Comparison of ENCODE assay signal across 21 mouse cellular contexts in genomic region chr5:113049876-113050275, GRCm38 (mm10). TPM values are rescaled to one million over a fixed set of nuclear protein-coding genes. Genes with fewer than 3 reads are reported as not detected.
DNase-seq lines count a peak whose midpoint lies in the region; ATAC-seq and TF ChIP-seq lines count a peak whose summit lies in the region.
"Had no signal": no experiment of that assay in that cellular context is flagged by ENCODE, and none has a peak within 500 bp of the region (broad histone marks: within the 10 kb centered on the region; RNA-seq: fewer than 3 reads in every experiment).

No protein-coding gene starts in this region.

- H3K27me3 ChIP-seq in hindbrain, embryonic 16.5 days (replicated peaks; ENCODE audit: control insufficient read depth, insufficient read depth, low read length) = no peaks in the 10 kb centered on the region; the same call in 1 of the 2 replicates
- H3K27me3 ChIP-seq in hindbrain, embryonic 11.5 days (ENCODE audit: control insufficient read depth, insufficient read depth, low read length) = no peaks in the 10 kb centered on the region
- H3K27me3 ChIP-seq in lung, postnatal 0 days (replicated peaks; ENCODE audit: insufficient read depth, low read length) = no peaks in the 10 kb centered on the region

- H3K4me2 ChIP-seq in hindbrain, embryonic 16.5 days (ENCODE audit: low read length) = no peak overlapping the region
- no peak overlapping the region for H3K4me2 ChIP-seq in hindbrain, embryonic 11.5 days (replicated peaks; ENCODE audit: low read depth, low read length)
- H3K4me2 ChIP-seq in lung, postnatal 0 days (replicated peaks; ENCODE audit: low read depth, low read length) = no peak overlapping the region
- H3K4me2 ChIP-seq: hindbrain, embryonic 13.5 days; neural tube, embryonic 13.5 days had no signal

- H3K4me1 ChIP-seq in hindbrain, embryonic 16.5 days (ENCODE audit: control insufficient read depth, insufficient read depth, low read depth, low read length) = peaks cover 5% of the 10 kb centered on the region
- no peaks in the 10 kb centered on the region for H3K4me1 ChIP-seq in hindbrain, embryonic 11.5 days (replicated peaks; ENCODE audit: control insufficient read depth, insufficient read depth, low read length)
- H3K4me1 ChIP-seq in lung, postnatal 0 days (ENCODE audit: insufficient read depth, low read depth, low read length) = no peaks in the 10 kb centered on the region
- peaks cover 29% of the 10 kb centered on the region for H3K4me1 ChIP-seq in olfactory bulb, adult 2 months (ENCODE audit: control insufficient read depth, insufficient read depth, low read length)

- H3K4me3 ChIP-seq in hindbrain, embryonic 16.5 days (ENCODE audit: low read length) = no peak overlapping the region
- no peak overlapping the region for H3K4me3 ChIP-seq in hindbrain, embryonic 11.5 days (ENCODE audit: low read depth, low read length)
- no peak overlapping the region for H3K4me3 ChIP-seq in lung, postnatal 0 days (ENCODE audit: low read depth, low read length)
- no peak overlapping the region for H3K4me3 ChIP-seq in olfactory bulb, adult 2 months (ENCODE audit: insufficient read depth, low read depth, low read length)
- H3K4me3 ChIP-seq: hindbrain, embryonic 13.5 days; neural tube, embryonic 13.5 days had no signal

- TF ChIP-seq POLR2A in olfactory bulb, adult 2 months (IDR thresholded peaks at IDR 0.05; ENCODE audit: insufficient read depth, low read depth, low read length) = no peak

- no peak overlapping the region for H3K9ac ChIP-seq in hindbrain, embryonic 16.5 days (ENCODE audit: low read depth, low read length)
- no peak overlapping the region for H3K9ac ChIP-seq in hindbrain, embryonic 11.5 days (ENCODE audit: low read depth, low read length)
- no peak overlapping the region for H3K9ac ChIP-seq in lung, postnatal 0 days (replicated peaks; ENCODE audit: low read depth)
- H3K9ac ChIP-seq: hindbrain, embryonic 13.5 days; neural tube, embryonic 13.5 days had no signal

- no peaks in the 10 kb centered on the region for H3K36me3 ChIP-seq in hindbrain, embryonic 16.5 days (ENCODE audit: control insufficient read depth, insufficient read depth, low read length)
- H3K36me3 ChIP-seq in hindbrain, embryonic 11.5 days (ENCODE audit: control insufficient read depth, insufficient read depth, low read length) = no peaks in the 10 kb centered on the region
- no peaks in the 10 kb centered on the region for H3K36me3 ChIP-seq in lung, postnatal 0 days (ENCODE audit: insufficient read depth, low read length)
- H3K36me3 ChIP-seq: hindbrain, embryonic 13.5 days; neural tube, embryonic 13.5 days had no signal

- 0 out of 2 replicates have a peak, but pooled peaks have one; percentile 19 for ATAC-seq in hindbrain, embryonic 16.5 days
- ATAC-seq in hindbrain, embryonic 11.5 days (ENCODE audit: low FRiP score) = no peak
- peak; percentile 20; the same call in 1 of the 2 replicates for ATAC-seq in lung, postnatal 0 days
- ATAC-seq: forebrain, embryonic 14.5 days; intestine, embryonic 16.5 days; Patski had no signal

- no peak for TF ChIP-seq EP300 in lung, postnatal 0 days (IDR thresholded peaks at IDR 0.05)

- DNase-seq in cerebellum, adult 9-10 months = peak; percentile 39
- DNase-seq in cerebellum, postnatal 25 days = no peak
- no peak for DNase-seq in hindbrain, embryonic 11.5 days (ENCODE audit: low spot score)
- no peak for DNase-seq in lung, postnatal 0 days (ENCODE audit: low spot score)
- DNase-seq in lung, postnatal 14 days = no peak
- no peak for DNase-seq in spleen, postnatal 4 days (ENCODE audit: low spot score in 2 of 2)
- DNase-seq: adrenal gland, postnatal 10 days; cerebellum, postnatal 36 days; left cerebral cortex, postnatal 4 days; liver; lung, postnatal 36 days had no signal

- no peak overlapping the region for H3K27ac ChIP-seq in hindbrain, embryonic 16.5 days (ENCODE audit: low read depth, low read length)
- H3K27ac ChIP-seq in hindbrain, embryonic 11.5 days (ENCODE audit: low read depth, low read length) = no peak overlapping the region
- no peak overlapping the region for H3K27ac ChIP-seq in lung, postnatal 0 days (ENCODE audit: low read length)
- H3K27ac ChIP-seq in olfactory bulb, adult 2 months (ENCODE audit: insufficient read depth, low read depth, low read length) = peak overlapping the region; percentile 22
- H3K27ac ChIP-seq: neural tube, embryonic 13.5 days had no signal

- no peaks in the 10 kb centered on the region; the same call in 1 of the 2 replicates for H3K9me3 ChIP-seq in hindbrain, embryonic 16.5 days (ENCODE audit: control insufficient read depth, low read length)
- H3K9me3 ChIP-seq in hindbrain, embryonic 11.5 days (ENCODE audit: control insufficient read depth, low read length) = no peaks in the 10 kb centered on the region
- H3K9me3 ChIP-seq in lung, postnatal 0 days (ENCODE audit: low read length) = no peaks in the 10 kb centered on the region; the same call in 1 of the 2 replicates
- H3K9me3 ChIP-seq: hindbrain, embryonic 13.5 days; neural tube, embryonic 13.5 days had no signal

- TF ChIP-seq CTCF in lung, postnatal 0 days (IDR thresholded peaks at IDR 0.05) = no peak
- TF ChIP-seq CTCF in olfactory bulb, adult 2 months (IDR thresholded peaks at IDR 0.05; ENCODE audit: insufficient read depth, low read depth, low read length) = no peak

RNA-seq across cellular contexts. Expression of gene Crybb2, which starts 20.0 kb away (rescaled TPM):
- polyA plus RNA-seq in hindbrain, embryonic 16.5 days (2015; fragmentation: Nextera tagmentation; extraction: Ambion mirVana) = not detected in 2 replicates
- not detected in 2 replicates for polyA plus RNA-seq in hindbrain, embryonic 11.5 days (2014; fragmentation: Nextera tagmentation; extraction: Ambion mirVana)
- polyA plus RNA-seq in lung, postnatal 0 days (2015; fragmentation: Nextera tagmentation; extraction: Ambion mirVana) = not detected in 2 replicates
- not detected in 2 replicates for polyA plus RNA-seq in olfactory bulb, adult 2 months (2012; ENCODE audit: insufficient read depth, insufficient read length, low replicate concordance, missing spikeins)
- polyA plus RNA-seq: forebrain, embryonic 14.5 days; heart, embryonic 16.5 days; hindbrain, embryonic 13.5 days; intestine, embryonic 16.5 days; kidney, embryonic 16.5 days; liver, embryonic 16.5 days; neural tube, embryonic 13.5 days; Patski had no signal

RNA-seq across cellular contexts. Expression of gene Crybb3, which starts 31.5 kb away (rescaled TPM):
- polyA plus RNA-seq in hindbrain, embryonic 16.5 days (2015; fragmentation: Nextera tagmentation; extraction: Ambion mirVana) = 0.86 and 1.8 TPM in 2 replicates
- polyA plus RNA-seq in hindbrain, embryonic 11.5 days (2014; fragmentation: Nextera tagmentation; extraction: Ambion mirVana) = 0.31 and 0.85 TPM in 2 replicates
- 0.57 and 1.5 TPM in 2 replicates for polyA plus RNA-seq in lung, postnatal 0 days (2015; fragmentation: Nextera tagmentation; extraction: Ambion mirVana)
- polyA plus RNA-seq in olfactory bulb, adult 2 months (2012; ENCODE audit: insufficient read depth, insufficient read length, low replicate concordance, missing spikeins) = not detected in 2 replicates
- polyA plus RNA-seq: liver, embryonic 16.5 days had no signal

RNA-seq across cellular contexts. Expression of gene Grk3, which starts 34.3 kb away (rescaled TPM):
- 27.2 and 30.8 TPM in 2 replicates for polyA plus RNA-seq in hindbrain, embryonic 16.5 days (2015; fragmentation: Nextera tagmentation; extraction: Ambion mirVana)
- polyA plus RNA-seq in hindbrain, embryonic 11.5 days (2014; fragmentation: Nextera tagmentation; extraction: Ambion mirVana) = 4.4 and 5.6 TPM in 2 replicates
- 13.6 and 16.4 TPM in 2 replicates for polyA plus RNA-seq in lung, postnatal 0 days (2015; fragmentation: Nextera tagmentation; extraction: Ambion mirVana)
- polyA plus RNA-seq in olfactory bulb, adult 2 months (2012; ENCODE audit: insufficient read depth, insufficient read length, low replicate concordance, missing spikeins) = not detected in 2 replicates
- polyA plus RNA-seq: Patski had no signal
